Mouse (Mus musculus): ENCODE data around the gene Tmem229b.
A peak's percentile ranks its signal among the peaks of the same experiment; 100 is the strongest.
"Not testable (repeated sequence)": the region's sequence is repeated elsewhere in the genome, so short reads cannot be mapped to it uniquely, and the experiment has no call there.

Gene Tmem229b

GRCm38 (mm10) chr12:78947161-78947560 lies 60.3 kb downstream of the Tmem229b start:
- DNase-seq, result peak; percentile 22

DNA sequence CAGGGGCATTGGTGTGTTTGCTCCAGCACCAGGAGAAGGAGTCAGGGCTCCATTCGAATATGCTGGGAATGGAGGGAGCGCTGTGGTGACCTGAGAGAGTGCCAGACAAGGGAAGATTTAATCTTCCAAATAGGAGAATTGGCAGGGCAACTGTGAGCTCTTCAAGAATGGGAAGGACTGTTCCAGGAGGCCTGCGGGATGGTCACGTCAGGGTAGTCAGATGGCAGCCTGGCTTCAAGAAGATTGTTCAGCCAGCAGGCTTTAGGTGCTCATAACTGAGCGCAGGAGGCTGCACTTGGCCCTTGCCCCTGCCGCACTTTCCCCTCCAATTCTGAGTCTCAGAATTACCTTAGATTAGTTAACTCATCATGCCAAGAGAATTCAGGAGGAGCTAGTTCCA lies 64.5 kb downstream of the Tmem229b start:
- no peak for DNase-seq

GRCm38 (mm10) chr12:78940081-78940480 lies 67.3 kb downstream of the Tmem229b start:
- DNase-seq, result no peak

DNA sequence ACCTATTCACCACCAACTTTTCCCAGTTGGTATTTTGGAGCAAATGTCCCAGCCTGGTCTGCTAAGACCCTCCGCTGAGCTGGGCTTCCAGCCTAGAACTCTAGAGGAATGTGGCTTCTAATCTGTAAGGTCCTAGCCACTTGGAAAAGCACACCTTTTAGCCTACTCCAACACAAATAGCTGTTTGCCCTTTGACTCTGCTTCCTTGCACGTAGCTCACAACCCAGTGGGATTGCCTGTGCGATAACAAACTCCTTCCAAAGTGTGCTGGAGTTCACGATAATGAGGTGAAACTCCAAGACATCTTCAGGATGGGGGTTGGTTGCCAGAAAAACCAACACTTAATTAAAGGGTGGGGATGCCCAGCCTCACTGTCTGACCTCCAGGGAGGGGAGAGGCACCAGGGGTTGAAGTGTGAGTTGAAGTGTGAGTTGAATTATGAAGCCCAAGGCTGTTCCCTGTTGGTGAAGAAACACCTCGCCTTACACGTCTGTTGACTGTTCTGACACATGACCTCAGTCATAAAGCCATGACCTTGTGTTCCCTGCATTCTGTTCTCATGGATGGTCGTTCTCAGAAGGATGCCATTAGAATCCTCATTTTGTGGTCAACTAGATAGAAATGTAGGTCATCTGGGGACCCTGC lies 67.9 kb downstream of the Tmem229b start:
- DNase-seq, result no peak

DNA sequence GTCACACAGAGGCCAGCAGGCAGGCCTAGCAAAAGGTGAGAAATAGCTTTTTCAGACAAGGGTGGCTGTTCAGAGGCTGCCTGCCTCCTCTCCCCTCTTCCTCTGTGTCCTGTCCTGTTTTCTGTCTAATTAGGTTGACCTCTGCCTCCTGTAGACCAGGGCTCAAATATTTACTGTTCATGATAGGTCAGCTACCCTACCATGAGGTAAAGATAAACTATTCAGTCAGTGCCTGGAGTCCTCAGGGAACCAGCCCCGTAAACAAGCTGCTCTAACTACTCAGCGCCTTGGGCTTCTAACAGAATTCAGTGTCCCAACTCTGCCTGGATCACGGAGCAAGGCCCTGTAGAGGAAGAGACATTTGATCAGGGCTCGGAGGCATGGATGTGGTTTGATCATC lies 70.9 kb downstream of the Tmem229b start:
- DNase-seq, result no peak

- DNase-seq, result no peak
Observed at GRCm38 (mm10) chr12:78929900-78930299, 77.5 kb downstream of the Tmem229b start.

DNA sequence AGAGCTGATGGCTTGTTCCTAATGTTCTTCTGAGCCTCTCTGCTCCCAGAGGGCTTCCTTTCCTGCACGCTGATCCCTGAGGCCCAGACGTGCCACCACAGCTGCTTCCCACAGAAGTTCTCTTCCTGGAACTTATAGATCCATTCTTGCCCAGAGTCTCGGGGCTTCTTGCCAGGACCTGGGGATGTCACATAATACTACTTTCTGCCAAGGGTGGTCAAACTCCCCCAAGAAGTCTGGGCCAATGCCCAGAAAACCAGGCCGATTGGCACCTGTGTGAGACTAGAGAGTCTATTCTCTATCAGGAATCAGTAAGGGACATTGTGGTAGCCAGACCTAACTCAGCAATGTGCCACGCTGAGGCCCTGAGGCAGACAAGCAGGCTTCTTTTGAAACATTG lies 80.1 kb downstream of the Tmem229b start:
- DNase-seq, result no peak

DNA sequence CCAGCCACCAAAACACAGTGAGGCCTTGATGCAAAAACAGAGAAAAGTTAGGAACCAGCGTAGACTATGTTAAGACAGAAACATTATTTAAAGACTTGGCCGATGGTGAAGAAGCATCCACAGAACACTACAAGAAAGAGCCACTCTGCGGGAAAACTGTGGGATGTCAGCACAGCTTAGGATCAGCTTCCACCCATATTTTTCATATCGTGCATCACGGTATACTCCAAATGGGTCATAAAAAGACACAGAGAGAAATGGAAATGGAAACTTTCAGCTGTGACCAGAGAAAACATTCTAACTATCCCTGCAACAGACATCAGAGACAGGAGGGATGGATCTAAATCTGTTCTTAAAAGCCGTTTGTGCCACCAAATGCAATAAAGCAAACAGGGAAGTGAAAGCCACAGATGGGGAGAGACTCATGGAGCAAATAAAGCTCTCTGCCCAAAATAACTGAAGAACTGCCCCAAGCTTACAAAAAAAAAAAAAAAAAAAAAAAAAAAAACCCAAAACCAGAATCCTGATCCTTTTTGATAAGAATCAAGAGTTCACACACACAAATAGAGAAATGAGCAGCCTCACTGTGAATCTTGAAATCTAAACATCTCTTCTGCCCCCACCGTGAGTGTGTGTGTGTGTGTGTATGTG lies 83.8 kb downstream of the Tmem229b start:
- no peak for DNase-seq

DNA sequence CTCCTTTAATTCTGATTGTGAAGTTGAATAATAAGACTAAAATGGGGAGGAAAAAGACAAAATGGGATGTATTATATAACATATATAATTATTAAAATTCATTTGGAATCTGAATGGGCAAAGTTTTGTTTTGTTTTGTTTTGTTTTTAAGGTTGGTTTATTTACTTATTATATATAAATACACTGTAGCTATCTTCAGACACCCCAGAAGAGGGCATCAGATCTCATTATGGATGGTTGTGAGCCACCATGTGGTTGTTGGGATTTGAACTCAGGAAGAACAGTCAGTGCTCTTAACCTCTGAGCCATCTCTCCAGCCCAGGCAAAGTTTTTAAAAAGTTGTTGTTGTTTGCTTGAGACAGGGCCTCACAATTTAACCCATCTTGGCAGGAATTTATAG lies 84.5 kb downstream of the Tmem229b start:
- not testable (repeated sequence) for DNase-seq

DNA sequence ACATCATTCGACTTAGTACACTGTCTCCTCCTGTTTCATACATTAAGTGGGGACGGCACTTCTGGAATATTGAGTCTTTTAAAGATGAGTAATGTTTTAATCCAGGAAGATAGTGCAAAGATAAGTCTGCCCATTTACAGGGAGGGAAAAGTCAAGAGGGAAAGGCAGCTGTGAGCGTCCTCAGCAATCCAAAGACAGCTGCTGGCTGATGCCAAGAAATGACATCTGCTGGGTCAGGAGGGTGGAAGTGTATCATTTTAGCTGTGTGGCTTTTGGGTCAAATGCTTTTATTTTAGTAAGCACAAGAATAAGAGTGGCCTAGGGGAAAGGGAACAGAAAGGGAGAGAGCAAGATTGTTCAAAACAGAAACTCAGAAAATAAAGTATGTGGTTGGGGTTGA lies 85.4 kb downstream of the Tmem229b start:
- DNase-seq, result no peak

DNA sequence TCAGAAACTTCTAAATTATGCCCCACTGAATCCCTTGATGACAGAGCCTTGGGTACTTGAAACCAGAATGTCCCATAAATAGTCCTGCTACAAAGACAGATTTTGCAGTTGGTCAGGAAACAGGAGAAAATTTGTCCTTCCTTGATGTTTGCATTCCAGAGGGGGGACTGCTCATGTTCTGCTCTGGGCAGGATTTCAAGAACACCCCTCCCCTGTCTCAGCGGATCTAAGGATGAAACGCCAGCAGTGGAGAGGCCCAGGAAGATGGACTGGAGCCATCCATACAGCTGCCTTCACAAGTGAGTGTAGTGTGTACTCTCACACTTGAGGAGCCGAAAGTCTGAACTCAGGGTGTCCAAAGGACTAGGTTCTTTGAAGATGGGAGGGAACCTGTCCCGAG lies 86.0 kb downstream of the Tmem229b start:
- no peak for DNase-seq

DNA sequence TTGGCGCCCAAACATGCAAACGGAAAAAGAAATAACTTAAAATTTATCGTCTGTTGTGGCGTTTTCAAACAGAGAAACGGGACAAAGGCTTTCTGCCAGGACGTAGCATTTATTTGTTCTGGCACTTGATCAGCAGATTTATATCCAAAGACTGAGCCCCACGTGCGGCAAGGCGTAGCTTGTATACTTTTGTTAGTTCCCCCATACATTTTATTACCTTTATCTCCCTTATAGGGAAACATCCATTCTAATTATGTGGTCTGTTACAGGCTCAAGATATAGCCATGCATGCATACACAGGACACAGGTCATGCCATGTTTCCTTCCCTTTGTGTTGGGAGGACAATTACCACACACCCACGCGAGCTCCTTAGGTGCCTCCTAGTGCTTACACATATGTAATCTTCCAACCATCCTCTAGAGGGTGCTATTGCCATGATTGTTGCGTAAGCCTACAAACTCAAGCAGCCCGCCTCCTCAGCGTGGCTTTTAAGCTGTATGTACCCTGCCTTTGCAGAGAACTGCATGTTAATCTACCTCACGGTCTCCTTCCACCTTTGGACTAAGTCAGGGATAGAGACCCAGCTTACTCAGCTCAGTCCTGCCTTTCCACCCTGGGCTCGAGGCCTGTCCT lies 88.2 kb downstream of the Tmem229b start:
- peak; percentile 89 for DNase-seq

- DNase-seq, result peak; percentile 89
Observed at GRCm38 (mm10) chr12:78918227-78919078, 89.0 kb downstream of the Tmem229b start.

GRCm38 (mm10) chr12:78916278-78916677 lies 91.1 kb downstream of the Tmem229b start:
- no peak for DNase-seq

DNA sequence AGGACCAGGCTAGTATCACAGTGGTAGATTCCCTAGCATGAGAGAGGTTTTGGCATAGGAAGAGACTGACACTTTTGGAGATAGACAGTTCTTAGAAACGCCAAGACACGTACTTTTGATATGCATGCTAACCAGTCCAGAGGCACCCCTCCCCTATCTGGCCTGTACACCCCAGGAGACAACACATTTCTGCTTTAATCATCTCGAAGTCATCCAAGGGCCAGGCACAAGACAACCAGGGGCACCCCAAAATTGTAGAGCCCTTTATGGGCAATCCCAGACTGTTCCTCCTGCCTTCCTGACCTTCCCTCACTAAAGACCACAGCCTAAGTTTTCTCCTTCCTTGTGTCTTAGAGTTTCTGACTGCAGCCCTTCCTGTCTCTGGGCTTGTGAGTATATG lies 91.9 kb downstream of the Tmem229b start:
- no peak for DNase-seq

DNA sequence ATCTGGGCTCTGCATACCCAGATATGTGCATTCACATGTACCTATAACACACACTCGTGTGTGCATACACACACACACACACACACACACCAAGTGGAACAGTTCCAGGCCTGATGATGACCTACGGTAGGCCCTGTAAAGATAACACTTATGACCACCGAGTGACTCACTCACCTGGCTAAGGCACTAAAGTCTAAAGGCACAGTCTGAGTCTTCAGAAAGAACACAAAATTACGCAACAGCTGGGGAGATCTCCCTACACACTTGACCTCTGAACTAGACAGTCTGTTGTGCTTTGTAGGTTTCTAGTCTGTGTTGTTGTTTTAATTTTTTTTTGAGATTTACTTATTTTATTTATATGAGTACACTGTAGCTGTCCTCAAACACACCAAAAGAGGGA lies 93.0 kb downstream of the Tmem229b start:
- no peak for DNase-seq

Data from embryo, embryonic 11 days (tissue).